Mouse (Mus musculus): ENCODE measurements at regions not wholly inside any gene's neighbourhood (a gene's known extent, or its start where the extent isn't known, plus 50 kb on each side); places are given as distances from the start of the nearest gene placed in this dataset.

- TF ChIP-seq CTCF (IDR thresholded peaks at IDR 0.05; ENCODE audit: extremely low read depth, insufficient read length, insufficient replicate concordance, low read depth, low read length) = no peak
- TF ChIP-seq POLR2A (IDR thresholded peaks at IDR 0.05; ENCODE audit: low read depth, low read length) = no peak
These were observed 308.2 kb upstream of the Mpped2 start for GRCm38 (mm10) chr2:106384842-106385241.
